Mouse (Mus musculus): ENCODE measurements around the gene Dstn. TPM values are rescaled to one million over a fixed set of nuclear protein-coding genes. Genes with fewer than 3 reads are reported as not detected.

Gene Dstn
- polyA plus RNA-seq (2014; fragmentation: Illumina TruSeq; extraction: RNeasy Lipid Tissue Mini Kit (QIAGEN cat#74804); ENCODE audit: low read depth, low replicate concordance) = 328 TPM

DNA sequence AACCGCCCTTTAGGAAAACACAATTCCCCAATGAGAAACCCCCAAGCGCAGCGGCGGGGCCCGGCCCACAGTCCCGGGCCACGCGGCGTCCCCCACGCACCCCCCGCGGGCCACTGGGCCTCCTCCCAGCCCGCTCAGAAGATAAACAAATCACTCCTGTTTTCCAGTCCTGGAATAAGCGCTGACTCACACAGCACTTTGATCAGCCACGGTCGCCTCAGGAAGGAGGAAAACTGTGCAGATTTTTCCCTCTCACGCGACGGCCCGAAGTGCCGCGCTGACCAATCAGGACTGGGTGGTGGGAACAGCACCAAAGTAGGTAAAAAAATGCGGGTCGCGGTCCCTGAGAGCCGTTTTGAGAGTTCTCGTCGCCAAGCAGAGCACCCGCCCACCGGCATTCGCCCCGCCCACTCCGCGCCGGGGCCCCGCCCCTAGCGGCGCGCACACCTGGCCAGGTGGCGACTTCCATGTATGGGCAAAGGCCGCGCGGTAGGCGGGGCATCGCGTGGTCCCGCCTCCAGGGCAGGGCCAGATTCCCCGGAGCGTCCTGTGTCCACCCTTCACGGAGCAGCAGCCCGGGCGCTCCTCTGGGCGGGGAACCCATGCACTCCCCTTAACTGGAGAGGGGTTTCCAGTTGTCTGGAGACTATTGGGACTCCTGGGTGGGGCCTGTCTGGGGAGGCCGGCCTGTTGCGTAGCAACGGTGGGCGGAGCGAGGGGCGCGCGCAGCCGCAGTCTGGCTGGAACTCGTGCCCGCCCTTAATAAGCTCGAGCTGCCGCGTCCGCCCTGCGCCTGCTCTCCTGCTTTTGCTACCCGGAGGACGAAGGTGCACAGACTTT is at the start of gene Dstn:
Gene Dstn, plus strand, starts transcription at position 561 of the 840 bp plus-strand sequence.

Other genes starting within 250 kb of the Dstn start
- gene Bfsp1, start 52.1 kb upstream of the Dstn start, polyA plus RNA-seq (2014; fragmentation: Illumina TruSeq; extraction: RNeasy Lipid Tissue Mini Kit (QIAGEN cat#74804); ENCODE audit: low read depth, low replicate concordance) = 1.6 TPM
- gene Rrbp1, start 95.9 kb downstream of the Dstn start, polyA plus RNA-seq (2014; fragmentation: Illumina TruSeq; extraction: RNeasy Lipid Tissue Mini Kit (QIAGEN cat#74804); ENCODE audit: low read depth, low replicate concordance) = 285 TPM
- 1.5 TPM for gene Banf2, start 117.7 kb downstream of the Dstn start, polyA plus RNA-seq (2014; fragmentation: Illumina TruSeq; extraction: RNeasy Lipid Tissue Mini Kit (QIAGEN cat#74804); ENCODE audit: low read depth, low replicate concordance)

Data from adipose tissue, adult 10 weeks (tissue).